Mouse (Mus musculus) CD4-positive helper T cell, adult 2 months (primary cell): Measurements from ENCODE around the gene Olfr92.
"Not testable (repeated sequence)": the region's sequence is repeated elsewhere in the genome, so short reads cannot be mapped to it uniquely, and the experiment has no call there.

Source experiments
- DNase-seq: peaks from one replicate; pipeline ENCODE4 v3.0.0-alpha.2; 2012; ENCODE audit warnings: low read depth, missing footprints, low spot score

Gene Olfr92

GRCm38 (mm10) chr17:37119988-37120387 lies at the start of gene Olfr92:
Gene Olfr92 (minus strand): TSS chr17:37120088.
- DNase-seq, result no peak

- no peak for DNase-seq
Observed at GRCm38 (mm10) chr17:37161394-37161793, 41.5 kb upstream of the Olfr92 start, which contains the start of gene Olfr93. Gene Olfr93 (minus strand): TSS chr17:37161494.

GRCm38 (mm10) chr17:37131366-37131765 lies 11.5 kb upstream of the Olfr92 start:
- not testable (repeated sequence) for DNase-seq

- no peak for DNase-seq
Observed at GRCm38 (mm10) chr17:37098178-37098577, 21.7 kb downstream of the Olfr92 start, which contains the start of gene Olfr91. Gene Olfr91 (minus strand): TSS chr17:37098278.

- DNase-seq, result no peak
Observed at GRCm38 (mm10) chr17:37093289-37093688, 26.6 kb downstream of the Olfr92 start.

GRCm38 (mm10) chr17:37092198-37092597 lies 27.7 kb downstream of the Olfr92 start:
- DNase-seq, result no peak

GRCm38 (mm10) chr17:37088399-37088798 lies 31.5 kb downstream of the Olfr92 start, which contains the start of gene Olfr90:
Gene Olfr90 (minus strand): TSS chr17:37088499.
- no peak for DNase-seq

GRCm38 (mm10) chr17:37085545-37085944 lies 34.3 kb downstream of the Olfr92 start:
- DNase-seq, result no peak

- DNase-seq, result no peak
Observed at GRCm38 (mm10) chr17:37084632-37085031, 35.3 kb downstream of the Olfr92 start.

GRCm38 (mm10) chr17:37083327-37083726 lies 36.6 kb downstream of the Olfr92 start:
- DNase-seq, result peak; percentile 79

- DNase-seq, result no peak
Observed at GRCm38 (mm10) chr17:37081659-37082058, 38.2 kb downstream of the Olfr92 start.

- no peak for DNase-seq
Observed at GRCm38 (mm10) chr17:37080119-37080518, 39.8 kb downstream of the Olfr92 start.

- no peak for DNase-seq
Observed at GRCm38 (mm10) chr17:37078990-37079389, 40.9 kb downstream of the Olfr92 start.

- no peak for DNase-seq
Observed at GRCm38 (mm10) chr17:37078193-37078592, 41.7 kb downstream of the Olfr92 start.

GRCm38 (mm10) chr17:37075766-37076165 lies 44.1 kb downstream of the Olfr92 start:
- no peak for DNase-seq

GRCm38 (mm10) chr17:37075181-37075580 lies 44.7 kb downstream of the Olfr92 start:
- no peak for DNase-seq

- no peak for DNase-seq
Observed at GRCm38 (mm10) chr17:37072730-37073276, 47.1 kb downstream of the Olfr92 start.

GRCm38 (mm10) chr17:37072080-37072729 lies 47.7 kb downstream of the Olfr92 start:
- DNase-seq, result no peak

- no peak for DNase-seq
Observed at GRCm38 (mm10) chr17:37070121-37070520, 49.8 kb downstream of the Olfr92 start.

- DNase-seq, result no peak
Observed at GRCm38 (mm10) chr17:37067861-37068260, 52.0 kb downstream of the Olfr92 start.

GRCm38 (mm10) chr17:37065993-37066392 lies 53.9 kb downstream of the Olfr92 start:
- DNase-seq, result no peak

GRCm38 (mm10) chr17:37063686-37064495 lies 56.0 kb downstream of the Olfr92 start:
- DNase-seq, result no peak
